Mouse (Mus musculus): ENCODE measurements around the gene Trim16.

- no peak for TF ChIP-seq CTCF (conservative IDR thresholded peaks at IDR 0.05; ENCODE audit: low read length)
- no peak for TF ChIP-seq POU5F1 (IDR thresholded peaks at IDR 0.05; ENCODE audit: borderline replicate concordance, low read length)
- no peak for TF ChIP-seq NANOG (IDR thresholded peaks at IDR 0.05; ENCODE audit: borderline replicate concordance, low read length)
These were observed 6.2 kb downstream of the Trim16 start for GRCm38 (mm10) chr11:62826106-62826733.

Measured in E14TG2a.4 (cell line).